Mouse (Mus musculus): ENCODE measurements around the gene Jade1. TPM values are rescaled to one million over a fixed set of nuclear protein-coding genes. Genes with fewer than 3 reads are reported as not detected.

Jade1 gene
- total RNA-seq (2021), result 10 to 100 TPM; 17.5 to 24.2 TPM
- long read RNA-seq, experiment 1, full-length matches to known transcripts, result 9 of 21 reads
- long read RNA-seq, experiment 1, partial matches to known transcripts, result 6 of 21 reads
- long read RNA-seq, experiment 1, other reads (novel, unspliced or antisense), result 6 of 21 reads
- long read RNA-seq, experiment 2, full-length matches to known transcripts, result 11 of 21 reads
- long read RNA-seq, experiment 2, partial matches to known transcripts, result 4 of 21 reads
- long read RNA-seq, experiment 2, other reads (novel, unspliced or antisense), result 6 of 21 reads

- no peak within 1 kb of the TSS for H3K4me3 ChIP-seq
- H3K27ac ChIP-seq, result no peak within 1 kb of the TSS
- DNase-seq, result no peak
- intact Hi-C loops (cut with DNase I), result no loop called here
- TF ChIP-seq CTCF (IDR thresholded peaks at IDR 0.05), result no peak
Measured at GRCm38 (mm10) chr3:41555491-41556381, at the start of gene Jade1. TSS of gene Jade1 (plus strand) at chr3:41555731.

GRCm38 (mm10) chr3:41509441-41509840, 46.1 kb upstream of the Jade1 start:
- TF ChIP-seq CTCF (IDR thresholded peaks at IDR 0.05), result no peak; the same call in 1 of the 2 replicates
- DNase-seq, result peak; percentile 85
- Histone ChIP-seq H3K27ac (peak overlapping the region; percentile 67), H3K4me3 (no peak overlapping the region)
- intact Hi-C loops (cut with DNase I), result loop anchor here (2.0 kb wide), 2 partner anchors 53 to 99 kb away; no protein-coding TSS in a partner anchor

- TF ChIP-seq CTCF (IDR thresholded peaks at IDR 0.05), result no peak
- intact Hi-C loops (cut with DNase I), result no loop called here
- Histone ChIP-seq H3K4me3 (no peak overlapping the region), H3K27ac (peak overlapping the region; percentile 56)
- no peak for DNase-seq
Measured at GRCm38 (mm10) chr3:41510191-41510590, 45.3 kb upstream of the Jade1 start.

GRCm38 (mm10) chr3:41510750-41511149, 44.8 kb upstream of the Jade1 start:
- H3K4me3 ChIP-seq, result no peak overlapping the region
- no peak for TF ChIP-seq CTCF (IDR thresholded peaks at IDR 0.05)
- no peak for DNase-seq
- H3K27ac ChIP-seq, result peak overlapping the region; percentile 49; the same call in 1 of the 2 replicates
- intact Hi-C loops (cut with DNase I), result no loop called here

GRCm38 (mm10) chr3:41514003-41514402, 41.5 kb upstream of the Jade1 start:
- no peak for DNase-seq
- intact Hi-C loops (cut with DNase I), result no loop called here
- Histone ChIP-seq H3K27ac (no peak overlapping the region), H3K4me3 (no peak overlapping the region)
- no peak for TF ChIP-seq CTCF (IDR thresholded peaks at IDR 0.05)

GRCm38 (mm10) chr3:41514683-41515305, 40.7 kb upstream of the Jade1 start:
- intact Hi-C loops (cut with DNase I), result no loop called here
- no peak overlapping the region for H3K4me3 ChIP-seq
- no peak for TF ChIP-seq CTCF (IDR thresholded peaks at IDR 0.05)
- H3K27ac ChIP-seq, result no peak overlapping the region
- no peak for DNase-seq

- no peak for TF ChIP-seq CTCF (IDR thresholded peaks at IDR 0.05)
- intact Hi-C loops (cut with DNase I), result no loop called here
- no peak overlapping the region for H3K4me3 ChIP-seq
- no peak for DNase-seq
- no peak overlapping the region for H3K27ac ChIP-seq
Measured at GRCm38 (mm10) chr3:41516961-41517518, 38.5 kb upstream of the Jade1 start.

GRCm38 (mm10) chr3:41520925-41521324, 34.6 kb upstream of the Jade1 start:
- TF ChIP-seq CTCF (IDR thresholded peaks at IDR 0.05), result no peak
- intact Hi-C loops (cut with DNase I), result no loop called here

GRCm38 (mm10) chr3:41521733-41522132, 33.8 kb upstream of the Jade1 start:
- Histone ChIP-seq H3K27ac (no peak overlapping the region), H3K4me3 (no peak overlapping the region)
- TF ChIP-seq CTCF (IDR thresholded peaks at IDR 0.05), result no peak
- intact Hi-C loops (cut with DNase I), result no loop called here
- no peak for DNase-seq

More at GRCm38 (mm10) chr3:41520925-41521324, 34.6 kb upstream of the Jade1 start:
- H3K4me3 ChIP-seq, result no peak overlapping the region
- no peak overlapping the region for H3K27ac ChIP-seq
- DNase-seq, result no peak

- Histone ChIP-seq H3K27ac (peak overlapping the region; percentile 48), H3K4me3 (no peak overlapping the region)
- no peak for DNase-seq
- TF ChIP-seq CTCF (IDR thresholded peaks at IDR 0.05), result no peak
- intact Hi-C loops (cut with DNase I), result no loop called here
Measured at GRCm38 (mm10) chr3:41522226-41523005, 33.1 kb upstream of the Jade1 start.

- no peak for DNase-seq
- H3K27ac ChIP-seq, result no peak overlapping the region
- intact Hi-C loops (cut with DNase I), result no loop called here
Measured at GRCm38 (mm10) chr3:41523006-41523375, 32.5 kb upstream of the Jade1 start.

GRCm38 (mm10) chr3:41523460-41523859, 32.1 kb upstream of the Jade1 start:
- intact Hi-C loops (cut with DNase I), result no loop called here
- no peak for DNase-seq
- no peak for TF ChIP-seq CTCF (IDR thresholded peaks at IDR 0.05)
- Histone ChIP-seq H3K4me3 (no peak overlapping the region), H3K27ac (no peak overlapping the region)

More at GRCm38 (mm10) chr3:41523006-41523375, 32.5 kb upstream of the Jade1 start:
- TF ChIP-seq CTCF (IDR thresholded peaks at IDR 0.05), result no peak
- no peak overlapping the region for H3K4me3 ChIP-seq
